Mouse (Mus musculus): ENCODE measurements around the gene Itga1. TPM values are rescaled to one million over a fixed set of nuclear protein-coding genes. Genes with fewer than 3 reads are reported as not detected.

Gene Itga1
- polyA plus RNA-seq, 1 experiment from 2014 or later: 6.1 TPM

GRCm38 (mm10) chr13:115050660-115051559 lies 50.9 kb downstream of the Itga1 start:
- no peak for ATAC-seq
- H3K27ac ChIP-seq (ENCODE audit: low read length): no peak overlapping the region
- H3K4me1 ChIP-seq (ENCODE audit: control insufficient read depth, insufficient read depth, low read length): no peaks in the 10 kb centered on the region
- no peak overlapping the region for H3K9ac ChIP-seq (ENCODE audit: low read depth, low read length)
- H3K36me3 ChIP-seq (ENCODE audit: control insufficient read depth, insufficient read depth, low read length): no peaks in the 10 kb centered on the region
- no peaks in the 10 kb centered on the region for H3K27me3 ChIP-seq (ENCODE audit: control insufficient read depth, insufficient read depth, low read depth, low read length)
- H3K4me2 ChIP-seq (ENCODE audit: low read length): no peak overlapping the region
- H3K4me3 ChIP-seq (ENCODE audit: low read depth, low read length): no peak overlapping the region
- WGBS: 86% methylated on average over 13 of the region's 13 CpGs
- H3K9me3 ChIP-seq (replicated peaks; ENCODE audit: control insufficient read depth, low read length, poor library complexity, severe bottlenecking): no peaks in the 10 kb centered on the region

GRCm38 (mm10) chr13:115042652-115043051 lies 59.1 kb downstream of the Itga1 start:
- no peak overlapping the region for H3K4me2 ChIP-seq (ENCODE audit: low read length)
- no peaks in the 10 kb centered on the region for H3K36me3 ChIP-seq (ENCODE audit: control insufficient read depth, insufficient read depth, low read length)
- H3K9me3 ChIP-seq (replicated peaks; ENCODE audit: control insufficient read depth, low read length, poor library complexity, severe bottlenecking): no peaks in the 10 kb centered on the region
- 84% methylated on average over 2 of the region's 2 CpGs for WGBS
- H3K27me3 ChIP-seq (ENCODE audit: control insufficient read depth, insufficient read depth, low read depth, low read length): no peaks in the 10 kb centered on the region
- no peak overlapping the region for H3K9ac ChIP-seq (ENCODE audit: low read depth, low read length)
- no peaks in the 10 kb centered on the region for H3K4me1 ChIP-seq (ENCODE audit: control insufficient read depth, insufficient read depth, low read length)
- no peak overlapping the region for H3K4me3 ChIP-seq (ENCODE audit: low read depth, low read length)
- no peak overlapping the region for H3K27ac ChIP-seq (ENCODE audit: low read length)
- no peak for ATAC-seq

DNA sequence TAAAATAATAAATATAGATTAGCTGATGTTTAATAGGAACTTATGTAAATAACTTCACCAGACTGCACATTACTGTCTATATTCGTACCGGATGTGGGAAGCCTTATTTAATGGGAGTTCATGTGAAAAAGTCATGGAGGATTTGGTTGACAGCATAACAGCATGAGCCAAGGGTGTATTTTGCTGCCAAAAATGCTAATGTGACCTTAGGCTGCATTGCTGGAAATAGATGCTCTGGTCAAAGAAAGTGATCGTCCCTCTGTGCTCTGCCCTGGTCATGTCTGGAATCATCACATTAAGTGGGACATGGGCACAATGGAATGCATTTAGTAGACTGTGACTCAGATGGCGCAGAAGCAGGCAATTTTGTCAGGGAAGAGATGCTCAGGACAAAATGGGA lies 64.5 kb downstream of the Itga1 start:
- H3K9ac ChIP-seq (ENCODE audit: low read depth, low read length): no peak overlapping the region
- H3K4me1 ChIP-seq (ENCODE audit: control insufficient read depth, insufficient read depth, low read length): no peaks in the 10 kb centered on the region
- 61% methylated on average over 4 of the region's 4 CpGs for WGBS
- H3K36me3 ChIP-seq (ENCODE audit: control insufficient read depth, insufficient read depth, low read length): no peaks in the 10 kb centered on the region
- no peaks in the 10 kb centered on the region for H3K9me3 ChIP-seq (replicated peaks; ENCODE audit: control insufficient read depth, low read length, poor library complexity, severe bottlenecking)
- ATAC-seq: no peak
- H3K27me3 ChIP-seq (ENCODE audit: control insufficient read depth, insufficient read depth, low read depth, low read length): no peaks in the 10 kb centered on the region
- no peak overlapping the region for H3K4me2 ChIP-seq (ENCODE audit: low read length)
- no peak overlapping the region for H3K27ac ChIP-seq (ENCODE audit: low read length)
- H3K4me3 ChIP-seq (ENCODE audit: low read depth, low read length): no peak overlapping the region

- H3K27ac ChIP-seq (ENCODE audit: low read length): no peak overlapping the region
- no peaks in the 10 kb centered on the region for H3K36me3 ChIP-seq (ENCODE audit: control insufficient read depth, insufficient read depth, low read length)
- 87% methylated on average over 8 of the region's 8 CpGs for WGBS
- no peaks in the 10 kb centered on the region for H3K9me3 ChIP-seq (replicated peaks; ENCODE audit: control insufficient read depth, low read length, poor library complexity, severe bottlenecking)
- H3K4me1 ChIP-seq (ENCODE audit: control insufficient read depth, insufficient read depth, low read length): no peaks in the 10 kb centered on the region
- no peak for ATAC-seq
- H3K4me2 ChIP-seq (ENCODE audit: low read length): no peak overlapping the region
- no peak overlapping the region for H3K4me3 ChIP-seq (ENCODE audit: low read depth, low read length)
- no peak overlapping the region for H3K9ac ChIP-seq (ENCODE audit: low read depth, low read length)
- H3K27me3 ChIP-seq (ENCODE audit: control insufficient read depth, insufficient read depth, low read depth, low read length): no peaks in the 10 kb centered on the region
These were observed 66.4 kb downstream of the Itga1 start for GRCm38 (mm10) chr13:115035387-115035786.

DNA sequence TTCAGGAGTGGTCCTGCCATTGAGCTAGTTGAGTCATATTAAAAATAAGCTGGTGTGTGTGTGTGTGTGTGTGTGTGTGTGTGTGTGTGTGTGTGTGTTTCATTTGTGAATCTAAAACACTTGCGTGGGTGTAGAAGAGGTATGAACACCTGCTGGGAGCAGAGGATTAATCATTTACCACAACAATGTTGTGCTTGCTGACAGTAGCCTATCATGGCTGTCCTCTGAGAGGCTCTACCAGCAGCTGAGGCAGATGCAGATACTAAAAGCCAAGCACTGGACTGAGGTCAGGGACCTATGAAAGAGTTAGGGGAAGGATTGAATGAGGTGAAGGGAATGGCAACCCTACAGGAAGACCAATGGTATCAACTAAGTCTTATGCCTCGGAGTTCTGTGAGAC lies 68.6 kb downstream of the Itga1 start:
- no peaks in the 10 kb centered on the region for H3K9me3 ChIP-seq (replicated peaks; ENCODE audit: control insufficient read depth, low read length, poor library complexity, severe bottlenecking)
- 91% methylated on average over 2 of the region's 2 CpGs for WGBS
- no peak overlapping the region for H3K9ac ChIP-seq (ENCODE audit: low read depth, low read length)

GRCm38 (mm10) chr13:115031177-115032000 lies 70.4 kb downstream of the Itga1 start:
- Histone ChIP-seq H3K36me3 (ENCODE audit: control insufficient read depth, insufficient read depth, low read length) (no peaks in the 10 kb centered on the region), H3K4me3 (ENCODE audit: low read depth, low read length) (no peak overlapping the region), H3K9ac (ENCODE audit: low read depth, low read length) (no peak overlapping the region), H3K4me1 (ENCODE audit: control insufficient read depth, insufficient read depth, low read length) (no peaks in the 10 kb centered on the region), H3K4me2 (ENCODE audit: low read length) (no peak overlapping the region), H3K27me3 (ENCODE audit: control insufficient read depth, insufficient read depth, low read depth, low read length) (no peaks in the 10 kb centered on the region), H3K27ac (ENCODE audit: low read length) (no peak overlapping the region), H3K9me3 (replicated peaks; ENCODE audit: control insufficient read depth, low read length, poor library complexity, severe bottlenecking) (no peaks in the 10 kb centered on the region)
- 85% methylated on average over 17 of the region's 17 CpGs for WGBS
- no peak for ATAC-seq

More for the DNA sequence above, 68.6 kb downstream of the Itga1 start:
- Histone ChIP-seq H3K4me2 (ENCODE audit: low read length) (no peak overlapping the region), H3K27me3 (ENCODE audit: control insufficient read depth, insufficient read depth, low read depth, low read length) (no peaks in the 10 kb centered on the region), H3K4me1 (ENCODE audit: control insufficient read depth, insufficient read depth, low read length) (no peaks in the 10 kb centered on the region), H3K4me3 (ENCODE audit: low read depth, low read length) (no peak overlapping the region), H3K27ac (ENCODE audit: low read length) (no peak overlapping the region), H3K36me3 (ENCODE audit: control insufficient read depth, insufficient read depth, low read length) (no peaks in the 10 kb centered on the region)
- ATAC-seq: no peak

DNA sequence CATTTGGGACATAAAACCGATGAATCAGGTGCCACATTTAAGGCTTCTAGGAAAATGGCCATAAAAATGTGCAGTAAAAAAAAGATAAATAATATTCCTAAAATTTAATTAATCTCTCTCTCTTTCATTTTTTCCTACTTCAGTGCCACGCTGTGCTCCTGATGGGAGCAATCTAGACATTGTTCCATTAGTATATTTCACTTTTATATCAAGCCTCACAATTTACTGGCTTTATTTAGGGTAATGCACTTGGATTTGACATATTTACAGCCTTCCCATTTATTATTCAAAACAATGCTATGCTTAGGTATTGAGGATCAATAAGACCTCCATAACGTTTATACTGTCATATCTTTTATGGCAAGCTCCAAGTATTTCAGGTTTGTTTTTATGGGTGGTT lies 76.4 kb downstream of the Itga1 start:
- Histone ChIP-seq H3K9me3 (replicated peaks; ENCODE audit: control insufficient read depth, low read length, poor library complexity, severe bottlenecking) (no peaks in the 10 kb centered on the region), H3K4me3 (ENCODE audit: low read depth, low read length) (no peak overlapping the region), H3K4me1 (ENCODE audit: control insufficient read depth, insufficient read depth, low read length) (no peaks in the 10 kb centered on the region), H3K27me3 (ENCODE audit: control insufficient read depth, insufficient read depth, low read depth, low read length) (no peaks in the 10 kb centered on the region), H3K27ac (ENCODE audit: low read length) (no peak overlapping the region), H3K9ac (ENCODE audit: low read depth, low read length) (no peak overlapping the region), H3K36me3 (ENCODE audit: control insufficient read depth, insufficient read depth, low read length) (no peaks in the 10 kb centered on the region), H3K4me2 (ENCODE audit: low read length) (no peak overlapping the region)
- 86% methylated on average over 3 of the region's 3 CpGs for WGBS
- no peak for ATAC-seq

DNA sequence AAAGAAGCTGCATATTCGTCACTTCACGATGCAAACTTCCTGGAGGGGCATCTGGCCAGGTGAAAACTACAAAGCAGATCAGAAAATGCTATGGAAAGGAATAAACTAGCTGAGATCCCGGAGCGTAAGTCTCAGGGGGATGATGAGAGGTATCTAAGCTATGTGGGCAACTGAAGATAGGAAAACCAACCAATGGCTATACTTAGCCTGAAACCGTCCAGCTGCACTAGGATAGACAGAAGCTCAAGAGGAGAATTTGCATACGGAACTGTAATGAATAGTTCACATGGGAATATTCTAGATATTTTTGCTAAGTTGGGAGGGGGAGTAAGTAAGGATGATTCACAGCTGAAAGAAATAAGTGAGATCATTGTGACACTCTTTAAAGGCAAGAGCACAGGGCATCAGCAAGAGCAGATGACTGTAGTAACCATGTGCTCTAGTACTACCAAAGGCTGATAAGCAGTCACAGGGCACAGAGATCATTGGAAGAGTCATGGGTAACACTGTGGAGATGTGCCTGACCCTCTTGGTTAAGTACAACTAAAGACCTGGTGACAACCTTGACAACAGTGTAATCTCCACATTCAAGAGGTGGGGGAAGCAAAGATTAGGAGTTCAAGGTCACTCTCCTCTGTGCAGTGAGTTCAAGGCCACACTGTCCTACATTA lies 79.5 kb downstream of the Itga1 start:
- no peak for ATAC-seq
- H3K4me3 ChIP-seq (ENCODE audit: low read depth, low read length): no peak overlapping the region
- H3K9me3 ChIP-seq (replicated peaks; ENCODE audit: control insufficient read depth, low read length, poor library complexity, severe bottlenecking): no peaks in the 10 kb centered on the region
- H3K27me3 ChIP-seq (ENCODE audit: control insufficient read depth, insufficient read depth, low read depth, low read length): no peaks in the 10 kb centered on the region
- no peaks in the 10 kb centered on the region for H3K36me3 ChIP-seq (ENCODE audit: control insufficient read depth, insufficient read depth, low read length)
- H3K4me1 ChIP-seq (ENCODE audit: control insufficient read depth, insufficient read depth, low read length): no peaks in the 10 kb centered on the region
- H3K9ac ChIP-seq (ENCODE audit: low read depth, low read length): no peak overlapping the region
- no peak overlapping the region for H3K4me2 ChIP-seq (ENCODE audit: low read length)
- WGBS: 91% methylated on average over 6 of the region's 6 CpGs
- H3K27ac ChIP-seq (ENCODE audit: low read length): no peak overlapping the region

Data from midbrain, embryonic 16.5 days (tissue).